Mouse (Mus musculus): ENCODE measurements around the gene Trim75. TPM values are rescaled to one million over a fixed set of nuclear protein-coding genes. Genes with fewer than 3 reads are reported as not detected.

Trim75 gene
- polyA plus RNA-seq, 1 experiment from 2014 or later = not detected

Other genes with a start within 250 kb of the Trim75 start
- gene Klhl2, start 137.8 kb downstream of the Trim75 start, polyA plus RNA-seq (2015; fragmentation: Nextera tagmentation; extraction: Ambion mirVana) = 4.1 and 5.6 TPM in 2 replicates
- 28.4 TPM in 2 replicates for gene Tmem192, start 40.6 kb downstream of the Trim75 start, polyA plus RNA-seq (2015; fragmentation: Nextera tagmentation; extraction: Ambion mirVana)
- 0.06 TPM in 1 of 2 replicates, not detected in the other for gene Trim61, start 30.7 kb upstream of the Trim75 start, polyA plus RNA-seq (2015; fragmentation: Nextera tagmentation; extraction: Ambion mirVana)
- gene Trim60, start 30.8 kb upstream of the Trim75 start, polyA plus RNA-seq (2015; fragmentation: Nextera tagmentation; extraction: Ambion mirVana) = not detected in 2 replicates
- gene Apela, start 49.5 kb upstream of the Trim75 start, polyA plus RNA-seq (2015; fragmentation: Nextera tagmentation; extraction: Ambion mirVana) = 1.9 and 3.1 TPM in 2 replicates
- not detected in 2 replicates for gene Gm10663, start 87.2 kb upstream of the Trim75 start, polyA plus RNA-seq (2015; fragmentation: Nextera tagmentation; extraction: Ambion mirVana)
- 12.4 and 12.7 TPM in 2 replicates for gene BC030870, start 141.7 kb upstream of the Trim75 start, polyA plus RNA-seq (2015; fragmentation: Nextera tagmentation; extraction: Ambion mirVana)

Measured in stomach, embryonic 16.5 days (tissue).